Mouse (Mus musculus) stomach, postnatal 0 days (tissue): ENCODE measurements around the gene Msx3.

Experiments
- CTCF ChIP-seq: IDR thresholded peaks from 2 replicates; pipeline ENCODE4 v1.5.1; 2016; ENCODE audit warnings: antibody characterized with exemption, low read depth, mild to moderate bottlenecking, moderate library complexity
- EP300 ChIP-seq: optimal IDR thresholded peaks from 2 replicates; pipeline ENCODE3; 2016; ENCODE audit warnings: antibody characterized with exemption

DNA sequence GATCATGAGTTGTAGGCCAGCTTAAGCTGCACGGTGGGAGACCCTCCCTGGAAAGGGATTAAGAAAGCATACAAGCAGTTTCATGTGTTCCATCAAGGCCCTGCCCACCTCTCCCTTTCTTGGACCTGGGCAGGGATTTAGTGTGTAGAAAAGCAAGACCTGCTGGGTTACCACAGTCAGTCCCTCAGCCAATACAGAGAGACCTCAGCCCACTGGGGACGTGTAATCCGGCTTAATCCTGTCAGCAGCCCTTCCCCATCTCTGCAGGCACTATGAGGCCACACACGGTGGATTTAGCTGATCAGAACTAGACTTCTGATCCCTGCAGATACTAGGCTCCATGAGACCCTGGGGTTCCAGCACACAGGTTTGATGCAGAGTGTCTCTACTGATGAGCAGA lies 10.7 kb upstream of the Msx3 start:
- TF ChIP-seq CTCF (no peak), EP300 (no peak)
